Comparison of ENCODE assay signal across 8 mouse cellular contexts in the genomic region with DNA sequence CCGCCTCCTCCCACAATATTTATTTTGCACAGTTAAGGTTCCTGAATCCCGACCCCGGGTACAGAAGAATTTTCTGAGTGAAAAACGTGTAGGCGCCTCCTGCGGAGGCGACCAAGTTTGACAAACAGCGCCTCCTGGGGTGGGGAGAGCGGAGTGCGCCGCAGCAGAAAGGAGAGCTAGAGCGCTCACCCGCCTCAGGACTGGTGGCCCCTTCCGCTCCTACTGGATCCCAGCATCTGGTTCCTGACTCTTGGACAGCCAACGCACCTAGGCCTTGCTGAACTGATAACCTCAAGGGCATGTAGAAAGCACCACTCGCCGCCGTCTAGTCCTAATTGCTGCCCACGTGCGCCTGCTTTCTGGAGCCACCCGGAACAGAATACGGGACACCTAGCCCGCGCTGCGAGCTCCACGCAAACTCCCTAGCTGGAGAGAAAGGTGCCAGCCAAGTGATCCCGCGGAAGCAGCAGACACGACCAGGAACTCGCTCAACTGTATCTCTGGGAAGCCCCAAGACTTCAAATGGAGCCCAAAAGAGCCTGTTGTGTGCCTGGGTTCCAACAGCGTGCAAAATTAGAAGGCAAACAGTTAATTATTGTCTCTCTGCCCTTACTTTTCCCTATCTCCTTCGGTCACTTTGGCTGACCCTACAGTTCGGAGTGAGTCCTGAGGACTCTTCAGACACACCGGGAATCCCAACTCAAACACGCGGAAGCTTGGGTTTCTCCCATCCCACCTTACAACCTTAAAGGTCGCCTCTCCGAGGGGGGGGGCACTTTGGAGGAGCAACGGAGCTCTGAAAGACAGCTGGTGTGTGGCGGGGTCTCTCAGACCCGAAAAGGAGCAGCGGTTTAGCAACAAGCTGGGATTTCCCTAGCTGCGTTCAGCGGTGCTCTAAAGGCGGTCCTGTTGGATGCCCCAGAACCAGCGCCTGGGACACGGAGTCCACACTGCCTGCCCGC. TPM values are rescaled to one million over a fixed set of nuclear protein-coding genes. Genes with fewer than 3 reads are reported as not detected.
A peak's percentile ranks its signal among the peaks of the same experiment; 100 is the strongest.
DNase-seq lines count a peak whose midpoint lies in the region; ATAC-seq lines count a peak whose summit lies in the region.

No protein-coding gene starts in this region.

- no peaks in the 10 kb centered on the region for H3K9me3 ChIP-seq in forebrain, embryonic 14.5 days (replicated peaks; ENCODE audit: control insufficient read depth, low read length)
- no peaks in the 10 kb centered on the region for H3K9me3 ChIP-seq in kidney, embryonic 16.5 days (ENCODE audit: low read length)
- no peaks in the 10 kb centered on the region for H3K9me3 ChIP-seq in midbrain, embryonic 15.5 days

- no peak overlapping the region for H3K9ac ChIP-seq in forebrain, embryonic 14.5 days (ENCODE audit: low read length)
- H3K9ac ChIP-seq in kidney, embryonic 16.5 days (replicated peaks; ENCODE audit: low read length) = no peak overlapping the region
- peak overlapping the region; percentile 0; the same call in 1 of the 2 replicates for H3K9ac ChIP-seq in midbrain, embryonic 15.5 days

- no peak overlapping the region for H3K27ac ChIP-seq in forebrain, embryonic 14.5 days (ENCODE audit: low read depth, low read length)
- H3K27ac ChIP-seq in kidney, embryonic 16.5 days (ENCODE audit: low read length) = no peak overlapping the region
- peak overlapping the region; percentile 82 for H3K27ac ChIP-seq in midbrain, embryonic 15.5 days

- H3K4me1 ChIP-seq in forebrain, embryonic 14.5 days (ENCODE audit: control insufficient read depth, insufficient read depth, low read length) = peaks cover 23% of the 10 kb centered on the region
- H3K4me1 ChIP-seq in kidney, embryonic 16.5 days (ENCODE audit: insufficient read depth, low read length) = peaks cover 32% of the 10 kb centered on the region
- peaks cover 68% of the 10 kb centered on the region for H3K4me1 ChIP-seq in midbrain, embryonic 15.5 days

- H3K27me3 ChIP-seq in forebrain, embryonic 14.5 days (replicated peaks; ENCODE audit: control insufficient read depth, insufficient read depth, low read length) = peaks cover 93% of the 10 kb centered on the region
- H3K27me3 ChIP-seq in kidney, embryonic 16.5 days (ENCODE audit: insufficient read depth, low read length) = peaks cover 98% of the 10 kb centered on the region
- H3K27me3 ChIP-seq in midbrain, embryonic 15.5 days (replicated peaks) = peaks cover 55% of the 10 kb centered on the region

- H3K4me2 ChIP-seq in forebrain, embryonic 14.5 days (ENCODE audit: low read length) = no peak overlapping the region
- H3K4me2 ChIP-seq in kidney, embryonic 16.5 days (replicated peaks; ENCODE audit: low read depth, low read length) = peak overlapping the region; percentile 26; the same call in 1 of the 2 replicates
- peak overlapping the region; percentile 77 for H3K4me2 ChIP-seq in midbrain, embryonic 15.5 days

- 1% methylated on average over 48 of the region's 48 CpGs for WGBS in forebrain, embryonic 14.5 days
- WGBS in kidney, embryonic 16.5 days = 2% methylated on average over 48 of the region's 48 CpGs
- 1% methylated on average over 48 of the region's 48 CpGs for WGBS in midbrain, embryonic 15.5 days

- DNase-seq in kidney, adult 18-20 months = peak; percentile 47
- no peak for DNase-seq in kidney, adult 8-10 months
- peak; percentile 72 for DNase-seq in adrenal gland, postnatal 14 days
- DNase-seq in forebrain, embryonic 14.5 days (ENCODE audit: low spot score) = peak; percentile 80
- DNase-seq in T-cell, adult 2 months (ENCODE audit: low spot score) = no peak

- no peak for ATAC-seq in forebrain, embryonic 14.5 days
- ATAC-seq in kidney, embryonic 16.5 days (ENCODE audit: low FRiP score, low TSS enrichment) = no peak
- ATAC-seq in midbrain, embryonic 15.5 days (replicated peaks) = no peak
- ATAC-seq in cerebellum, adult (ENCODE audit: insufficient number of reproducible peaks, low FRiP score, low TSS enrichment) = no peak

- H3K4me3 ChIP-seq in forebrain, embryonic 14.5 days (ENCODE audit: low read depth, low read length) = no peak overlapping the region
- no peak overlapping the region for H3K4me3 ChIP-seq in kidney, embryonic 16.5 days (ENCODE audit: low read length)
- H3K4me3 ChIP-seq in midbrain, embryonic 15.5 days = peak overlapping the region; percentile 17

- no peaks in the 10 kb centered on the region for H3K36me3 ChIP-seq in forebrain, embryonic 14.5 days (ENCODE audit: control insufficient read depth, insufficient read depth, low read length)
- H3K36me3 ChIP-seq in kidney, embryonic 16.5 days (ENCODE audit: insufficient read depth, low read length) = no peaks in the 10 kb centered on the region
- no peaks in the 10 kb centered on the region for H3K36me3 ChIP-seq in midbrain, embryonic 15.5 days (replicated peaks)

RNA-seq across cellular contexts. Expression of a gene that starts 5.0 kb away (rescaled TPM):
- total RNA-seq in adrenal gland, postnatal 14 days (2021) = 12.6 and 13.1 TPM in 2 replicates
- polyA plus RNA-seq in forebrain, embryonic 14.5 days (2014; fragmentation: Nextera tagmentation; extraction: Ambion mirVana) = 0.89 and 1.2 TPM in 2 replicates
- 0.45 and 0.75 TPM in 2 replicates for polyA plus RNA-seq in kidney, embryonic 16.5 days (2015; fragmentation: Nextera tagmentation; extraction: Ambion mirVana)
- 14.6 and 14.9 TPM in 2 replicates for polyA plus RNA-seq in midbrain, embryonic 15.5 days (2015; fragmentation: Nextera tagmentation; extraction: Ambion mirVana)

Comparison
In these comparisons a context has a peak if more than half of its experiments do, and no peak if none do; other contexts are left out.
1. DNase-seq: peak in kidney, adult 18-20 months (single experiment), adrenal gland, postnatal 14 days (single experiment) and forebrain, embryonic 14.5 days (single experiment); none in kidney, adult 8-10 months (0 of 2) and T-cell, adult 2 months (single experiment).